Mouse (Mus musculus): ENCODE data around the gene Snrnp200. TPM values are rescaled to one million over a fixed set of nuclear protein-coding genes. Genes with fewer than 3 reads are reported as not detected.

The Snrnp200 gene
- polyA plus RNA-seq, 1 experiment = 0.90 TPM

DNA sequence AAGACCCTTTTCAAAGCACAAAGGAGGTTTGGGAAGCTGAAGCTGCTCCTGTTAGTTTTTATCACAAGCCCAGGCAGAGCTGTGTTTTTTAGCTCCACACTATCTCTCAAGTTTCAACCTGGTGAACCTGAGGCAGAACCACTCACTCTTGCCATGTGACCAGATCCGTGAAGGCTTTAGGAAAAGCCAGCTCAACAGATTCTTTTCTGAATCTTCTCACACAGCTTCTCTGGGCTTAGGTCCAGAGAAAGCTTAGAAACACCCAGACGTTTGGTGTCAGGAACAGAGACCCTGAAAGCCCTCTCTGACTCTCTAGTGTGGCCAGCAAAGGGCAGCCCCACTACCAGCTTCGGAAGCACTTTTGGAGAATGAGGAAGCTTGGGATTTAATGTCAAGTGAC is 43.3 kb downstream of the Snrnp200 start:
- TF ChIP-seq GATA1 (IDR thresholded peaks at IDR 0.05; ENCODE audit: low read length) (no peak), TAL1 (IDR thresholded peaks at IDR 0.05; ENCODE audit: low read length) (no peak)

DNA sequence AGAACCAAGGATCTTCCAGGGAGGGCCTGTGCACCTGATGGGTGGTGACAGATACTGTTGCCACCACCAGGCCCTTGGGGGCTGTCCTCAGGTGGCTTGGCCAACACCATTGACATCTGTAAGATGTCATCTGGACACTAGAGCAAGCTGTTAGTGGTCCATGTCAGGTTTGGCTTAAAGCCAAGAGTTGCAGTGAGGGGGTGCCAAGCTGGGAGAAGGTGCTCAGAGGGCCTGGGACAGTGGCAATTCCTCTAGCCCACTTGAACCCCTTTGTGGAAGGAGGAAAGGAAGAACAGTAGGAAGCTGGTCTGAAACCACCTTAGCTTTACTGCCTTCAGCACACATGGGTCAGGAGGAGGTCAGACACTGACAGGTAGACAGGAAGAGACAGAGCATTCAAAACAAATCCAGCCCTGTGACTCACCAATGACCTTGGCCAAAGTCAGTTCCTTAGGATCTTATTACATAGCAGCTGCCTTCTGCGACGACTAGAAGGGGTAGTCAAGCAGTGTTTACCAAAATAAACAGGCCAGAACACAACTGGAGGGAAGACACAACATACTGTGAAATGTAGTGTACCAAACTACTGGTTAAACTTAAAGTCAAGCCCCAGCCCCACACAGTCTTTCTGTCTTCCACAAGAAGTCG is 43.8 kb downstream of the Snrnp200 start:
- H3K36me3 ChIP-seq (ENCODE audit: control insufficient read depth) = peaks cover 66% of the 10 kb centered on the region
- no peak overlapping the region for H3K4me3 ChIP-seq (replicated peaks)
- no peaks in the 10 kb centered on the region for H3K27me3 ChIP-seq (ENCODE audit: control insufficient read depth)
- peaks cover 44% of the 10 kb centered on the region for H3K4me1 ChIP-seq (ENCODE audit: control insufficient read depth)
- no peaks in the 10 kb centered on the region for H3K9me3 ChIP-seq (ENCODE audit: control insufficient read depth, low read length)
- no peak for TF ChIP-seq GATA1 (IDR thresholded peaks at IDR 0.05; ENCODE audit: low read length)
- TF ChIP-seq TAL1 (IDR thresholded peaks at IDR 0.05; ENCODE audit: low read length) = no peak

More for the DNA sequence above, 43.3 kb downstream of the Snrnp200 start:
- Histone ChIP-seq H3K4me3 (replicated peaks) (no peak overlapping the region), H3K9me3 (ENCODE audit: control insufficient read depth, low read length) (no peaks in the 10 kb centered on the region), H3K4me1 (ENCODE audit: control insufficient read depth) (peaks cover 50% of the 10 kb centered on the region), H3K36me3 (ENCODE audit: control insufficient read depth) (peaks cover 65% of the 10 kb centered on the region), H3K27me3 (ENCODE audit: control insufficient read depth) (no peaks in the 10 kb centered on the region)

DNA sequence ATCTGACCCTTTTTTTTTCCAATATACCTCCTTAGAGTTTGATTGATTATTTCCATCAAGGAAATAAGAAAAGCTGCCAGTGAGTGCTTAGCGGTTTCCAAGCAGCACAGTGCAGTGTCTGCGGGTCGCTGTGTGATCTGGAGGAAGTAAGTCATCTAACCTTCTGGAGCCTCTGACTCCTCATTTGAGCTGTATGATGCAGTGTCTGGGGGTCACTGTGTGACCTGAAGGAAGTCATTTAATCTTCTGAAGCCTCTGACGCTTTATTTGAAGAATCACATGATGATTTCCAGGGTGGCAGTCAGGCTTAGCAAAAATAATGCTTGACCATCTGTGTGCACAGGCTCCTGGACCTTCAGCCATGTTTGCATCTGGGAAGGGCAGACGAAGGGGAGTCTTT is 44.6 kb downstream of the Snrnp200 start:
- Histone ChIP-seq H3K36me3 (ENCODE audit: control insufficient read depth) (peaks cover 74% of the 10 kb centered on the region), H3K9me3 (ENCODE audit: control insufficient read depth, low read length) (no peaks in the 10 kb centered on the region), H3K27me3 (ENCODE audit: control insufficient read depth) (no peaks in the 10 kb centered on the region), H3K4me3 (replicated peaks) (no peak overlapping the region), H3K4me1 (ENCODE audit: control insufficient read depth) (peaks cover 41% of the 10 kb centered on the region)
- TF ChIP-seq GATA1 (IDR thresholded peaks at IDR 0.05; ENCODE audit: low read length) (no peak), TAL1 (IDR thresholded peaks at IDR 0.05; ENCODE audit: low read length) (no peak)

DNA sequence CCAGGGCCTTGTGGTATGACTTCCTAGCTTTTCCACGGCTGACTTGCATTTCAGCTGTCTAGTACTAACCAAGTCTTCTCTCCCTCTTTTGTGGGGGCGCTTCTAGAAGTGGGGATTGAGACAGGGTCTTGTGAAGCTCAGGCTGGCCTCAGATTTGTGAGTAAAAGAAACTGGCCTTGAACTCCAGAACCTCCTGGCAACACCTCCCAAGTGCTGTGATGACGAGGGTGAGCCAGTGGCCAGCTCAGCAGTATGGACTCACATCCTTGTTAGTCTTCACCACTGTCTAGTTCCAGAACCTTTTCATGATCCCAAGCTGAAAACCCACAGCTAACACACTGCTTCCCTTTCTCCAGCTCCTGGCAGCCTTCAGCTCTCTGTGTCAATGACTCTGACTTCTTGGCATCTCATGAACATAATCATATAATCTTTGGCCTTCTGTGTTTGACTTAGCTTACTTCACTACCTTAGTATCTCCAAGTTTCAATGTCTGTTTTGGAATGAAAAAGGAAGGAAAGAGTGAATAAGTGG is 46.5 kb downstream of the Snrnp200 start:
- Histone ChIP-seq H3K4me1 (ENCODE audit: control insufficient read depth) (peaks cover 27% of the 10 kb centered on the region), H3K27me3 (ENCODE audit: control insufficient read depth) (no peaks in the 10 kb centered on the region), H3K9me3 (ENCODE audit: control insufficient read depth, low read length) (no peaks in the 10 kb centered on the region), H3K36me3 (ENCODE audit: control insufficient read depth) (peaks cover 88% of the 10 kb centered on the region), H3K4me3 (replicated peaks) (no peak overlapping the region)
- TF ChIP-seq TAL1 (IDR thresholded peaks at IDR 0.05; ENCODE audit: low read length) (no peak), GATA1 (IDR thresholded peaks at IDR 0.05; ENCODE audit: low read length) (no peak)

DNA sequence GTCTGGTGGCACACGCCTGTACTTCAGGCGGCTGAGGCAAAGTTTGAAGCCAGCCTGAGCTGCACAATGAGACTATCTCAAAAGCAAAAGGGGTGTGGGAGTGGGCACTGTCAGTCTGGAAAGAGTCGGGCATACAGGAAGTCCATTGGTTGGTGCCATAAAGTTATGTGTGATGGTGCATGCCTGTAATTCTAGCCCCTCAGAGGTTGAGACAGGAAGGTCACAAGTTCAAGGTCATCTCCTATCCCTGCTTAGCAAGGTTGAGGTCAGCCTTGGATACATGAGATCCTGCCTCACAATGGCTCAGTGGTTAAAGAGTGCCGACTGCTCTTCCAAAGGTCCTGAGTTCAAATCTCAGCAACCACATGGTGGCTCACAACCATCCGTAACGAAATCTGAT is 47.1 kb downstream of the Snrnp200 start:
- H3K9me3 ChIP-seq (ENCODE audit: control insufficient read depth, low read length) = no peaks in the 10 kb centered on the region
- H3K27me3 ChIP-seq (ENCODE audit: control insufficient read depth) = no peaks in the 10 kb centered on the region
- no peak for TF ChIP-seq TAL1 (IDR thresholded peaks at IDR 0.05; ENCODE audit: low read length)
- no peak for TF ChIP-seq GATA1 (IDR thresholded peaks at IDR 0.05; ENCODE audit: low read length)
- peaks cover 91% of the 10 kb centered on the region for H3K36me3 ChIP-seq (ENCODE audit: control insufficient read depth)
- H3K4me1 ChIP-seq (ENCODE audit: control insufficient read depth) = peaks cover 22% of the 10 kb centered on the region
- H3K4me3 ChIP-seq (replicated peaks) = no peak overlapping the region

DNA sequence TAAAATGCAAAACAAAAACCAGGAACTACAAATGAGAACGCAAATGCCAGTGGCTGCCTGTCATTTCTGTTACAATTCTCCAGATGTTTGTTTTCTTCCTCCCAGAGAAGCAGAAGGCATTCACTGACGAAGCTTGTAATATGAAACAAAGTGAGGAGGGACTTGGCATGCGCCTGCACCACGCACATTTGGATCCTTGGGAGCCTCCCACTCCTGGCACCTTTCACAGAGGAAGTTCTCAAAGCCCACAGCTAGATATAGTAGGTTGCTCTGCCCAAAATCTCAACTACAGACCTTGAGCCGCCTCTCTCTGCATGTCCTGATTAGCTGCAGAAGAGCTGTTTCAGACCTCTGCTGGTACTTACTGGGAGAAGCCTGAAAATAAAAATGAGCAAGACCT is 51.2 kb downstream of the Snrnp200 start:
- Histone ChIP-seq H3K36me3 (ENCODE audit: control insufficient read depth) (peaks cover 60% of the 10 kb centered on the region), H3K9me3 (ENCODE audit: control insufficient read depth, low read length) (no peaks in the 10 kb centered on the region), H3K4me1 (ENCODE audit: control insufficient read depth) (peaks cover 10% of the 10 kb centered on the region), H3K27me3 (ENCODE audit: control insufficient read depth) (no peaks in the 10 kb centered on the region), H3K4me3 (replicated peaks) (no peak overlapping the region)
- TF ChIP-seq TAL1 (IDR thresholded peaks at IDR 0.05; ENCODE audit: low read length) (no peak), GATA1 (IDR thresholded peaks at IDR 0.05; ENCODE audit: low read length) (no peak)

DNA sequence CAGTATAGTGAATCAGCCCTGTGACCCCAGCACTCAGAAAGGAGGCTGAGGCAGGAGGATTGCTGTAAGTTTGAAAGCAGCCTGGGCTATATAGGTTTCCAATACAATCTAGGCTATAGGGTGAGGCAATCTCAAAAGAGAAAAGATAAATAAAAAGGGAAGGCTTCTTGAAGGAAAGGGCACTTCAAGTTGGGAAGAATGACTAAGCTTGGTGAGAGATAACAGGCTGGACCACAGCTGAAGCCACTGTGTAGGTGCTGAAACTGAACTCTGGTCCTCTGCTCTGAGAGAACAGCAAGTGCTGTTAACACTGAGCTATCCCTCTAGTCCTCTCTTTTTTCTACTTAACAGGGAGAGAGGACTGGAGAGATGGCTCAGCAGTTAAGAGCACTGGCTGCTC is 54.3 kb downstream of the Snrnp200 start:
- H3K36me3 ChIP-seq (ENCODE audit: control insufficient read depth) = peaks cover 33% of the 10 kb centered on the region
- TF ChIP-seq GATA1 (IDR thresholded peaks at IDR 0.05; ENCODE audit: low read length) = no peak
- no peak for TF ChIP-seq TAL1 (IDR thresholded peaks at IDR 0.05; ENCODE audit: low read length)
- no peaks in the 10 kb centered on the region for H3K9me3 ChIP-seq (ENCODE audit: control insufficient read depth, low read length)
- H3K4me3 ChIP-seq (replicated peaks) = no peak overlapping the region
- no peaks in the 10 kb centered on the region for H3K27me3 ChIP-seq (ENCODE audit: control insufficient read depth)
- H3K4me1 ChIP-seq (ENCODE audit: control insufficient read depth) = peaks cover 16% of the 10 kb centered on the region

DNA sequence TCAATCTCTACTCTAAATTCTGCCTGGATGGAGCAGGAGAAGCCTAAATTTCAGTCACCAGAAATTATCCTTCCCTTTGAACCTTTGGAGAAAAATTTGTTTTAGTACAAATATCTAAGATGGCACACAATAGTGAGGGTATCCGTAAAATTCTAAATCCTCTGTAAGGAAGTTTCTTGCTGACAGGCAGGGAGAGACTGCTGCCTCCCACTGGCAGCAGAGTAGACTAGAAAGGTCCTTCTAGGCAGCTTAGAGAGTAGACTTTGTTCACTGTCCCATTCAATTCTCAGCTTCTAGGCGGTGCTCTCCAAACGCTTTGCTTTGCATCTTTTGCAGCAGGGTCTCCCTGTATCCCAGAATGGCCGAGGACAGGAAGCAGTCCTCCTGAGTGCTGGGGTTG is 59.7 kb downstream of the Snrnp200 start:
- H3K36me3 ChIP-seq (ENCODE audit: control insufficient read depth) = peaks cover 12% of the 10 kb centered on the region
- TF ChIP-seq GATA1 (IDR thresholded peaks at IDR 0.05; ENCODE audit: low read length) (no peak), TAL1 (IDR thresholded peaks at IDR 0.05; ENCODE audit: low read length) (no peak)
- peaks cover 36% of the 10 kb centered on the region for H3K4me1 ChIP-seq (ENCODE audit: control insufficient read depth)
- H3K9me3 ChIP-seq (ENCODE audit: control insufficient read depth, low read length) = no peaks in the 10 kb centered on the region
- no peak overlapping the region for H3K4me3 ChIP-seq (replicated peaks)
- no peaks in the 10 kb centered on the region for H3K27me3 ChIP-seq (ENCODE audit: control insufficient read depth)

DNA sequence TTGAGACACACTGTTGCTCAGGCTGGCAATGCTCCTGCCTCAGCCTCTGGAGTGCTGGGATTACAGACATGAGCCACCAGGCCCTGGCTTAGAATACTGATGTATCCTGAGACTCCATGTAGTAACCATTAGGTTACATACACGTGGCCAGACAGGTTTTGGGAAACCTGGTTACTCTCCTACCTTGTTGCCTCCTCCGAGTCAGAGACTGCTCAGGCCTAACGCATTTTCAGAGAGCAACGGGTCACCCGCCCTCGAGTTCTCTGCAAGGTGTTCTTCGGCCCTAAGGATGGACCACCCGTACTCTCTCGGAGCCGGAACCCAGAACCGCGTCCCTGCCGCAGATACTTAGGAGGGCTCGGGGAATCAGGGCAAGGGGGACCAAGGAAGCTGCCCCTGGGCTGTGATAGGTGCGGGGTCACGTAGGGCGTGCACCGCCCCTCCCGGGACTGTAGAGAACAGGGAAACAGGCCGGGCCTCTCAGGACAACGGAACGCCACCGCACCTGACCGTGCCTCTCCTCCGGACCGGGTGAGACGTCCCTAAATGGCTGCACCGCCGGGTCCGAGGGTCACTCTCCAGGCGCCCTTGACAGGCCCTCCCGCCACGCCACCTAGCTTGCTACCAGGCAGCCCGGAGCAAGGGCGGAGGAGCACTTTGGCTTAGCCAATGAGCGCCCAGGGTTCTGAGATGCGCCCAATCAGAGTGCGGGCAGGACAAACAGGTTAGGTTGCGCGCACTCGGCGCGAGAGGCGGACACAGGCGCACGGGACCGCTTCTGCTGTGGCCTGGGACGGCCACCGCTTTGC is 61.5 kb downstream of the Snrnp200 start, which contains the start of gene Stard7:
TSS of gene Stard7 (plus strand) at position 728 of the 809 bp plus-strand sequence.
- no peaks in the 10 kb centered on the region for H3K27me3 ChIP-seq (ENCODE audit: control insufficient read depth)
- H3K36me3 ChIP-seq (ENCODE audit: control insufficient read depth) = peaks cover 17% of the 10 kb centered on the region
- H3K4me3 ChIP-seq (replicated peaks) = peak within 1 kb of the TSS; percentile 74
- no peaks in the 10 kb centered on the region for H3K9me3 ChIP-seq (ENCODE audit: control insufficient read depth, low read length)
- peaks cover 35% of the 10 kb centered on the region for H3K4me1 ChIP-seq (ENCODE audit: control insufficient read depth)
- TF ChIP-seq TAL1 (IDR thresholded peaks at IDR 0.05; ENCODE audit: low read length) = no peak
- no peak for TF ChIP-seq GATA1 (IDR thresholded peaks at IDR 0.05; ENCODE audit: low read length)
